Mouse (Mus musculus) limb, embryonic 12.5 days (tissue): ENCODE measurements around the gene Brpf3. TPM values are rescaled to one million over a fixed set of nuclear protein-coding genes. Genes with fewer than 3 reads are reported as not detected.
"Not testable (repeated sequence)": the region's sequence is repeated elsewhere in the genome, so short reads cannot be mapped to it uniquely, and the experiment has no call there.

ENCODE experiments used
- ATAC-seq: fragments of 200-750 bp; cut with Nextera tagmentation; 2 replicates; pipeline ENCODE4 v1.8.0; 2017; ENCODE audit warnings: low read depth, moderate TSS enrichment; ENCODE audit not compliant: insufficient number of reproducible peaks, insufficient read depth, low FRiP score, low TSS enrichment
- H3K27ac ChIP-seq: fragments of 300-500 bp; sonication (generic); 2 replicates; pipeline ENCODE4 v1.5.1; 2016; ENCODE audit warnings: mild to moderate bottlenecking, moderate library complexity
- H3K27me3 ChIP-seq: fragments of 300-500 bp; sonication (generic); 2 replicates; pipeline ENCODE4 v1.6.1; 2016; ENCODE audit warnings: mild to moderate bottlenecking, moderate library complexity
- H3K36me3 ChIP-seq: fragments of 300-500 bp; sonication (generic); 2 replicates; pipeline ENCODE4 v1.6.1; 2016; ENCODE audit warnings: mild to moderate bottlenecking, moderate library complexity
- H3K4me1 ChIP-seq: fragments of 300-500 bp; sonication (generic); replicated peaks from 2 replicates; pipeline ENCODE4 v1.6.1; 2016
- H3K4me2 ChIP-seq: fragments of 300-500 bp; sonication (generic); 2 replicates; pipeline ENCODE4 v1.6.1; 2016; ENCODE audit warnings: mild to moderate bottlenecking, moderate library complexity
- H3K4me3 ChIP-seq: fragments of 300-500 bp; sonication (generic); replicated peaks from 2 replicates; pipeline ENCODE4 v1.5.1; 2016; ENCODE audit warnings: mild to moderate bottlenecking
- H3K9ac ChIP-seq: fragments of 300-500 bp; sonication (generic); replicated peaks from 2 replicates; pipeline ENCODE4 v1.6.1; 2016; ENCODE audit warnings: mild to moderate bottlenecking, moderate library complexity
- H3K9me3 ChIP-seq: fragments of 300-500 bp; sonication (generic); 2 replicates; pipeline ENCODE4 v1.6.1; 2016; ENCODE audit warnings: mild to moderate bottlenecking, moderate library complexity
- WGBS: fragments of 180-500 bp; shearing (Covaris S2); methylation state at CpG from one replicate; pipeline ENCODE4 v1.1.7; 2016; 5-methylcytosine and 5-hydroxymethylcytosine counted together
- polyA plus RNA-seq: library from polyadenylated mRNA; unstranded; fragments of >200 nt; fragmentation: Nextera tagmentation; extraction: Ambion mirVana; gene quantifications from 2 replicates; pipeline ENCODE4 v1.2.1, GENCODE M21; 2016

Gene Brpf3
- polyA plus RNA-seq, 1 experiment from 2014 or later = 12.7 TPM

- no peaks in the 10 kb centered on the region for H3K9me3 ChIP-seq
- H3K4me2 ChIP-seq = no peak overlapping the region
- no peaks in the 10 kb centered on the region for H3K4me1 ChIP-seq
- no peak overlapping the region for H3K9ac ChIP-seq
- H3K27me3 ChIP-seq = no peaks in the 10 kb centered on the region
- peaks cover 100% of the 10 kb centered on the region for H3K36me3 ChIP-seq
- no peak overlapping the region for H3K27ac ChIP-seq
- no peak overlapping the region for H3K4me3 ChIP-seq
- 91% methylated on average over 3 of the region's 3 CpGs for WGBS
- ATAC-seq = no peak
Measured at GRCm38 (mm10) chr17:28832875-28833274, 32.0 kb downstream of the Brpf3 start.

- no peaks in the 10 kb centered on the region for H3K4me1 ChIP-seq
- no peak overlapping the region for H3K27ac ChIP-seq
- H3K36me3 ChIP-seq = peaks cover 100% of the 10 kb centered on the region
- H3K9me3 ChIP-seq = no peaks in the 10 kb centered on the region
- no peak overlapping the region for H3K4me3 ChIP-seq
- H3K27me3 ChIP-seq = no peaks in the 10 kb centered on the region
- no peak overlapping the region for H3K9ac ChIP-seq
- no peak for ATAC-seq
- no peak overlapping the region for H3K4me2 ChIP-seq
- WGBS = 81% methylated on average over 10 of the region's 10 CpGs
Measured at GRCm38 (mm10) chr17:28834676-28835075, 33.8 kb downstream of the Brpf3 start.

- Histone ChIP-seq H3K36me3 (peaks cover 78% of the 10 kb centered on the region), H3K4me3 (no peak overlapping the region), H3K4me1 (no peaks in the 10 kb centered on the region), H3K9me3 (no peaks in the 10 kb centered on the region), H3K27ac (no peak overlapping the region), H3K4me2 (no peak overlapping the region), H3K27me3 (no peaks in the 10 kb centered on the region), H3K9ac (no peak overlapping the region)
- no peak for ATAC-seq
- 97% methylated on average over 7 of the region's 7 CpGs for WGBS
Measured at GRCm38 (mm10) chr17:28837840-28838239, 37.0 kb downstream of the Brpf3 start.

GRCm38 (mm10) chr17:28841947-28842346, 41.1 kb downstream of the Brpf3 start:
- not testable (repeated sequence) for H3K4me2 ChIP-seq, H3K9me3 ChIP-seq, H3K9ac ChIP-seq, ATAC-seq, H3K4me1 ChIP-seq, H3K27me3 ChIP-seq, H3K4me3 ChIP-seq, H3K27ac ChIP-seq
- 98% methylated on average over 4 of the region's 4 CpGs for WGBS
- H3K36me3 ChIP-seq = peaks cover 37% of the 10 kb centered on the region

- H3K9ac ChIP-seq = no peak overlapping the region
- ATAC-seq = no peak
- H3K4me2 ChIP-seq = no peak overlapping the region
- no peak overlapping the region for H3K4me3 ChIP-seq
- peaks cover 20% of the 10 kb centered on the region for H3K36me3 ChIP-seq
- H3K27ac ChIP-seq = peak overlapping the region; percentile 29; the same call in 1 of the 2 replicates
- 71% methylated on average over 5 of the region's 5 CpGs for WGBS
- peaks cover 5% of the 10 kb centered on the region; the same call in 1 of the 2 replicates for H3K4me1 ChIP-seq
- H3K27me3 ChIP-seq = no peaks in the 10 kb centered on the region
- no peaks in the 10 kb centered on the region for H3K9me3 ChIP-seq
Measured at GRCm38 (mm10) chr17:28843665-28844064, 42.8 kb downstream of the Brpf3 start.

- H3K9me3 ChIP-seq = no peaks in the 10 kb centered on the region
- no peak overlapping the region for H3K27ac ChIP-seq
- peaks cover 5% of the 10 kb centered on the region; the same call in 1 of the 2 replicates for H3K4me1 ChIP-seq
- no peak overlapping the region for H3K4me3 ChIP-seq
- H3K4me2 ChIP-seq = no peak overlapping the region
- no peaks in the 10 kb centered on the region for H3K27me3 ChIP-seq
- WGBS = 64% methylated on average over 11 of the region's 11 CpGs
- no peak overlapping the region for H3K9ac ChIP-seq
- ATAC-seq = no peak
- no peaks in the 10 kb centered on the region for H3K36me3 ChIP-seq
Measured at GRCm38 (mm10) chr17:28846974-28847617, 46.2 kb downstream of the Brpf3 start.

- Histone ChIP-seq H3K9me3 (no peaks in the 10 kb centered on the region), H3K9ac (no peak overlapping the region), H3K27me3 (no peaks in the 10 kb centered on the region), H3K4me2 (no peak overlapping the region), H3K4me1 (no peaks in the 10 kb centered on the region), H3K27ac (no peak overlapping the region), H3K4me3 (no peak overlapping the region), H3K36me3 (no peaks in the 10 kb centered on the region)
- ATAC-seq = no peak
- 93% methylated on average over 5 of the region's 5 CpGs for WGBS
Measured at GRCm38 (mm10) chr17:28850511-28850910, 49.6 kb downstream of the Brpf3 start.

GRCm38 (mm10) chr17:28854377-28854776, 53.5 kb downstream of the Brpf3 start:
- Histone ChIP-seq H3K27me3 (no peaks in the 10 kb centered on the region), H3K9ac (no peak overlapping the region), H3K4me1 (no peaks in the 10 kb centered on the region), H3K27ac (no peak overlapping the region), H3K36me3 (no peaks in the 10 kb centered on the region), H3K4me2 (no peak overlapping the region), H3K9me3 (peaks cover 16% of the 10 kb centered on the region), H3K4me3 (no peak overlapping the region)
- no peak for ATAC-seq
- 81% methylated on average over 7 of the region's 7 CpGs for WGBS

GRCm38 (mm10) chr17:28855166-28855885, 54.4 kb downstream of the Brpf3 start:
- Histone ChIP-seq H3K9me3 (peaks cover 16% of the 10 kb centered on the region), H3K9ac (no peak overlapping the region), H3K4me3 (no peak overlapping the region), H3K4me2 (no peak overlapping the region), H3K36me3 (no peaks in the 10 kb centered on the region), H3K27me3 (no peaks in the 10 kb centered on the region), H3K4me1 (no peaks in the 10 kb centered on the region), H3K27ac (no peak overlapping the region)
- no peak for ATAC-seq
- WGBS = 73% methylated on average over 9 of the region's 9 CpGs

GRCm38 (mm10) chr17:28856030-28856429, 55.1 kb downstream of the Brpf3 start:
- Histone ChIP-seq H3K4me1 (no peaks in the 10 kb centered on the region), H3K27ac (no peak overlapping the region), H3K9ac (no peak overlapping the region), H3K36me3 (no peaks in the 10 kb centered on the region), H3K9me3 (peaks cover 16% of the 10 kb centered on the region), H3K4me2 (no peak overlapping the region), H3K27me3 (no peaks in the 10 kb centered on the region), H3K4me3 (no peak overlapping the region)
- no peak for ATAC-seq
- 48% methylated on average over 3 of the region's 3 CpGs for WGBS

GRCm38 (mm10) chr17:28858205-28858604, 57.3 kb downstream of the Brpf3 start, which contains the start of gene Pnpla1:
Gene Pnpla1, plus strand, starts transcription at chr17:28858411.
- H3K4me2 ChIP-seq = no peak within 1 kb of the TSS
- WGBS = 34% methylated on average over 12 of the region's 12 CpGs

More at GRCm38 (mm10) chr17:28858205-28858604, 57.3 kb downstream of the Brpf3 start, which contains the start of gene Pnpla1:
- no peak within 1 kb of the TSS for H3K4me3 ChIP-seq
- H3K4me1 ChIP-seq = no peaks in the 10 kb centered on the region
- H3K36me3 ChIP-seq = no peaks in the 10 kb centered on the region
- no peak for ATAC-seq
- no peak within 1 kb of the TSS for H3K27ac ChIP-seq
- H3K9me3 ChIP-seq = peaks cover 16% of the 10 kb centered on the region
- H3K9ac ChIP-seq = no peak within 1 kb of the TSS
- H3K27me3 ChIP-seq = no peaks in the 10 kb centered on the region
